Mouse (Mus musculus): ENCODE data around the gene Akna. TPM values are rescaled to one million over a fixed set of nuclear protein-coding genes. Genes with fewer than 3 reads are reported as not detected.

Akna gene
- total RNA-seq (2021), result 1 to 10 TPM; 3.1 to 3.8 TPM
- long read RNA-seq, result 0 reads

- peak; percentile 28 to 54 for DNase-seq (ENCODE audit: low spot score in 2 of 2)
These were observed at the start of gene Akna for GRCm38 (mm10) chr4:63403040-63403959. Gene Akna, minus strand, starts transcription at chr4:63403354.

DNA sequence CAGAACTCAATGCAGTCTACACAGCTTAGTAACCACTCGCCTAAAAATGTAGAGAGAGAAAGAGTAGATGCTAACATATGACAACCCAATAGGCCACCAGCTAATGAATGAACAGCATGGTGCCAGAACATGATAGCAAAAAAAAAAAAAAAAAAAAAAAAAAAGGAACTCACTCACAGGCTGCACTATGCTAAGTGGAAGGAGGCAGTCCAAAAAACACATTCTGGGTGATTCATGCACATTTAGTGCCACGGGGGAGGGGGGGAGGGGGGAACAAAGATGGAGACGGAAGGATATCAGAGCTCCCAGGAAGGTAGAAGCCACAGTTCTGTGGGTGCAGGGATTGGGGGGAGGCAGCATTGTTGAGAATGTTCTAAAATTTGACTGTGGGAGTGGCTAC, 49.4 kb upstream of the Akna start:
- no peak for DNase-seq (ENCODE audit: low spot score in 2 of 2)

GRCm38 (mm10) chr4:63450551-63450950, 47.4 kb upstream of the Akna start:
- peak in 1 of 2 experiments; percentile 9 for DNase-seq (ENCODE audit: low spot score in 2 of 2)

GRCm38 (mm10) chr4:63444362-63445066, 41.4 kb upstream of the Akna start:
- DNase-seq (ENCODE audit: low spot score in 2 of 2), result no peak

DNA sequence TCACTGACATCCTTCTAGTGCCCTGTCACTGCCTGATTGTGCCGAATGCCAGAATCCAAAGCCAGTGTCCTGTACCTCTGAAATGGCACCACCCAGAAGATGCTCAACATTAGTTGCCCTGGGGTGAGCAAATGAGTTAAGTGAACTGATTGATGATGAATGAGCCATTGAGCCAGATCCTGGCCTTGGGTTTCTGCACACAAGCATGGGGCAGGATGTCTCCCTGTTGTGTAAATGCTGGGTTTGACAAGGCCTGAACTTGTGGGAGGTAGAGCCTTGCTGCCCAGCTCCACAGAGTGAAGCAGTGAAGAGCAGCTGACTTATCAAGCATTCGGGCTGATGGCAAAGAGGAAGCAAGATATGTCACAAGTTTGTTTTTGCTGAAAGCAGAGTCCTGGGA, 39.9 kb upstream of the Akna start:
- no peak for DNase-seq (ENCODE audit: low spot score in 2 of 2)

DNA sequence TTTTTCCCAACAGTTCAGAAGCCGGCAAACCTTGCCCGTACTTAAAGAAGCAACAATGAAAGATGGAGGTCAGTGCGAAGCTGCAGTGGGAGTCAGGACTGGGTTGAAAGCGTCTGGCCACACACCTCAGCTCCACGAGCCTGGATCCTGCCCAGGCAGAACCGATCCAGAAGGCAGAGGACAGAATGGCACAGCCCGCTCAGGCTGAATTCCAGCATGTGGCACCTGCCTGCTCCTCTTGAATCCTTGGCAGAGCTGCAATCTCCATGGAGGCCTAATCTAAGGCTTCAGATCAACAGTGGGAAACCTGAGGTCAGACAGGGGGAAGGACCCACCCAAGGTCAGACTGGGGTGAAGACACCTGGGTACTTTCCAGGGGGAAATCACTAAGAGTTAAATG, 38.5 kb upstream of the Akna start:
- DNase-seq (ENCODE audit: low spot score in 2 of 2), result no peak

- no peak for DNase-seq (ENCODE audit: low spot score in 2 of 2)
These were observed 37.1 kb upstream of the Akna start for GRCm38 (mm10) chr4:63440262-63440661.

DNA sequence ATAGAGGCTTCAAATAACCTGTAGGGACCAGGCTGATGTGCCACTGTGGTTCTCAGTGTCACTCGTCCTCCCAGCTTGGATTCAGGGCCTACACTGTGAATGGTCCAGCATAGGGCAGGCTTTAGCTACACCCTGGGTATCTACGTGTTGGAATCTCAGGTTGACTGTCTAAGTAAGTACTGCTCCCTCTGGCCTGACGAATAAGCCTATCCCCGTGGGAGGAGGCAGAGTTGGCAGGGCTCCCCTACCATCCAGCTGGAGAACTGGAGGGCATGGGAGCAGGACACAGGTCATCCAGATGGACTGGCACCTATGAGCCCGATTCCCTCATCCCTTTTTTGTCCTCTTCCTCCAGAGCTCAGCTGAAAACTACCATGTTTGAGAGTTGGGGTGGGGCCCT, 34.8 kb upstream of the Akna start:
- no peak for DNase-seq (ENCODE audit: low spot score in 2 of 2)

DNA sequence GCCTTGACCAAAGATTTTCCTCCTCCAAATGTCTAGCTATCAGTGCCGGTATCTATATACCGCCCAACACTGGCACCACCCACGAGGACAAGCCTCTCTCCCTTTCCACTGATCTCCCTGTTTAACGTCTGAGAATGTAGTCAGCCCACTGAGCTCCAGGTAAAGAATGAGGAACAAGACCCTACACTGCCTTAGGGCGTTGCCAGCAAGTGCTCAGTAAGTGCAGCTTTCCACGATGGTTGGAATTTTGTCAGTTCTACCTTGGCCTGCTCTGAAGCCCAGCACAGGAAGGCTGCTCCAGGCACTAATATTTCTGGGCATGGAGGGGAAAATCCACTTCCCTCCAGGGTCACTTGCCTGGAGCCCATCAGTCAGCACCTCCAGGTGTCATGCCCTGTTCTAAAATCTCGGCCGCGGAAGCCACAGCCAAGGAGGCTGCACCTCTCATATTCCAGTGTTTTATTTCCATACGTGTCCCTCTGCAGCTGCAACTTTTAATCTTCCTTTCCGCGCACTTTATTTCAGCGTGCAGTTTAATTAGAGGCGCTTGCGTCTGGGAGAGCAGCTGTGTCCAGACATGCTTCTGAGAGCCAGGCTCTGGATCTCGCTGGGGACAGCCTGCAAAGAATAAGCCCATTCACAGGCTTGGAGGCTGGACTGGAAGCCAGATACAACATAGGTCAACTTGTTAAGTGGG, 34.1 kb upstream of the Akna start:
- no peak for DNase-seq (ENCODE audit: low spot score in 2 of 2)

GRCm38 (mm10) chr4:63435402-63435801, 32.2 kb upstream of the Akna start:
- no peak for DNase-seq (ENCODE audit: low spot score in 2 of 2)

DNA sequence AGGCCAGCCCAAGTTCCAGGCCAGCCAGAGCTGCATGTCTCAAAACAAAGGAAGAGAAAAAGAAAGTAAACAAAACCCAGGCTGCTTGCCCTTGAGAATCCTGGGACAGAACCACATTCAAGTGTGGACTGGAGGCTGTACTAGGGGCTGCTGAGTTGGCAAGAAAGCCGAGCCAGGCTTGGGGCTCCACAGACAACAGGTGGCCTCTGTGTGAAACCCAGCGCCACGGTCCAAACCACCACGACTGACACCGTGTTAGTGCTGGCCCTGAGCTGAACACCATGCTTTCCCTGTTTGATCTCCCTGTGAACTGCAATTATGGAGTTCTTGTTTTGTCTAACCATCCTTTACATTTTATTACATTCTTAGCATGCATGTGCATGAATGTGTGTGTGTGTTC, 27.9 kb upstream of the Akna start:
- no peak for DNase-seq (ENCODE audit: low spot score in 2 of 2)

DNA sequence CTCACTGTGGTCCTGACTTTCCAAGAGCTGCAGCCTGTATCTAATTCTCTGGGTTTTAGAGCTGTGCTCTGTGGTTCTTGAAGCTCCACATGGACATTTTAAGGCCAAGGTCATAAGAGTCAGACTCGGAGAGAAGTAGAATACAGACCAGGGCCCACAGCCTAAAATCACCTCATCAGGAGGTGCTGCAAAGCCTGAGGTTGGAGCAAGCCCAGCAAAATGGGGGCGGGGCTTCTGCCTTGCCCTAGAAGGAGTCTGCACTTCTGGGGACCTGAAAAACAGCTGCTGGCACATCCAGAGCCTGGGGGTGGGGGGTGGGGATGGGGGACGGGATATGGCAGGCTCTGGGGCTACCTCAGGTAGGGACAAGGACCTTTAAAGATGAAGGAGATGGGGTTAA, 27.2 kb upstream of the Akna start:
- no peak for DNase-seq (ENCODE audit: low spot score in 2 of 2)

DNA sequence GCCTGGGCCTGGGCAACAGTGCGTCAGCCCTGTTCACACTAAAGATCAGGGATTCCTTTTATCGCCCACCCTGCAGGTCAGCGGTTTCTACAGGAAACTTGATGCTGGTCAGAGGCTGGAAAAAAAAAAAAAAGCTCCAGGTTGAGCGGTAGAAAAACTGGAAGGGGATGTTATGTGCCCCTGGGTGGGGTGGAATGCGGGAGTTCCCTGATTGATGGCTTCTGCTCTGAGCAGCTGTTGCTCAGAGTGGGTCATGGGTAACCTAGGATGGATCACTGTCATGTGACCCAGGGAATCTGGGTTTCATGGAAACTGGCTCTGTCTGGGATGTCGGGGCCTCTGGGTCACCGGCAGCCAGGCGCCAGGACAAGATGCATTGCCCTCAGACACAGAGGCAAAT, 23.2 kb upstream of the Akna start:
- no peak for DNase-seq (ENCODE audit: low spot score in 2 of 2)

DNA sequence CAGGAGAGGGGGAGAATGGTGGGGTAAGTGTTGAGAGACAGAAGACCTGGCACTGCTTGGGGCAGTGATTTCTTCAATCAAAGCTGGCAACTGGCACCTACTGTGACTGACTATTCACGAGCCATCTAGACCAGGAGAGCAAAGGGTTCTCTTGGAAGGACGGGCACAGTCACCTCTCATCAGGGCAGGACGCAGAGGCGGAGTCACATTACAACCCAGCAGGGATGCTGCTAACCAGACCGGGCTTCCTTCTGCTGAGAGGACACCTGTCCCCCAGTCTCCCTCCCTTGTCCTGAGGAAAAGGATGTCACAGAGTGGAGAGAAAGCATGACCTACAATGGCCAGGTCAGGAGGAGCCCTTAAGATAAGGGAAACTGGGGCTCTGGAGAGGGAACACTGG, 20.7 kb upstream of the Akna start:
- no peak for DNase-seq (ENCODE audit: low spot score in 2 of 2)

GRCm38 (mm10) chr4:63423231-63423630, 20.1 kb upstream of the Akna start:
- no peak for DNase-seq (ENCODE audit: low spot score in 2 of 2)

DNA sequence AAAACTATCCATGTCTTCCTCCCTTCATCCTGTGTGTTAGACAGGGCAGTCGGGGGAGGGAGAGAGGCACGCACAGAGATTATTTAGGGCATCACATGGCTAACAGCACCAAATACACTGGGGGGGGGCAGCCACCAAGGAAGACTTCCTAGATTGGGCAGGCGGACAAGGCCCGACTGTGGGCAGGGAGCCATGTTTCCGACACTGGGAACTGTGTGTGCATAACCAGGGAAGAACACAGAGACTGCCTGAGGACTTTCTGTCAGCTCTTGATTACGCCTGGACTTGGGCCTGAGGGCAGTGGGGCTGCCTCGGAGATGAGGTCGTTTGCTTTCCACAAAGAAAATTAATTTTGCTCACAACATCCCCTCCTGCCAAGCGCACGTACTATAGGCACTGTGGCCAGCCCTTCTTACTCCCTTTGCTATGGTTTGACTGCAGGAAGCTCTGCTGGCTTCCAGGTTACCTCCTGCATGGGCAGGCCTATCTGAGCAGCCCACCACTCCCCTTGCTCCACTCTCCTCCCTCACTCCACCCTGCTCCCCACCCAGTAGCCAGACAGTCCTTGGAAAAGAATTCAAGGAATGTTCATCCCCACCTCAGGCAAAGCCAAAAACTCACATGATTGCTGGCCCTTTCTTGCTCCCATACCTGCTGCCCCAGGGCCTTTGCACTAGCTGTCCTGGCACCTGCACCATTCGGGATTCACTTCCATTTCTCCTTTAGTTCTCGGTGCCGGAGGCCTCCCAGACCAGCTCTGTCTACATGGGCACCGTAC, 17.2 kb upstream of the Akna start:
- peak in 1 of 2 experiments; percentile 22 for DNase-seq (ENCODE audit: low spot score in 2 of 2)

GRCm38 (mm10) chr4:63418270-63418669, 15.1 kb upstream of the Akna start:
- DNase-seq (ENCODE audit: low spot score in 2 of 2), result no peak

DNA sequence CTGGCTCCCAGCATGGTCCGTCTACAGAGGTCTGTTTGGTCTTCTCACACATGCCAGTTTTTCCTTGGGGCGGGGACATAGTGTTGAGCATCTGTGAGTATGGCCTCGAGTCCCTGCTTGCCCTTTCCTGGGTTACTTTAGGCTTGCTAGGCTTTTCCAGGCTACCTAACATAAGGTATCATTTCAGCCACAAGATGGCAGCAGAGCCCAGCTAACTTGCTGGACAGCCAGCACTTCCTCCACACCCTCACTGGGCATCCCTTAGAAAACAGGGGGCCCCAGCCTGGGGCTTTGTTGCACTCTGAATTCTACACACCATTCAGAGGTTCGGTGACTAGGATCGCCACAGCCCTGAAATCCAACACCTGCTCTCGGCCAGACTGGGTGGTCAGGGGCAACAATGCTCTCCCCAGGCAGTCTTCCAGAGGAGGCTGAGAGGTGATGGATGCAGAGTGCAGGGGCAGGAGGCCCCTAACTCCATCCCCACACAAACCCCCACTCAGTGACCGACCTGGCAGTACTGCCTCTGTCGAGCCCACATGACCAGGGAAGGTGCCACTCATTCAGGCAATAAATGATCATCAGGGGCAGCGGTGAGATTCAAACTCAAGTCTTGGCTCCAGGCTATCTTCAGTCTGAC, 14.3 kb upstream of the Akna start:
- peak; percentile 54 to 90 for DNase-seq (ENCODE audit: low spot score in 2 of 2)

- no peak for DNase-seq (ENCODE audit: low spot score in 2 of 2)
These were observed 11.8 kb upstream of the Akna start for GRCm38 (mm10) chr4:63414951-63415350.

- DNase-seq (ENCODE audit: low spot score in 2 of 2), result no peak
These were observed 8.1 kb upstream of the Akna start for GRCm38 (mm10) chr4:63411222-63411621.

DNA sequence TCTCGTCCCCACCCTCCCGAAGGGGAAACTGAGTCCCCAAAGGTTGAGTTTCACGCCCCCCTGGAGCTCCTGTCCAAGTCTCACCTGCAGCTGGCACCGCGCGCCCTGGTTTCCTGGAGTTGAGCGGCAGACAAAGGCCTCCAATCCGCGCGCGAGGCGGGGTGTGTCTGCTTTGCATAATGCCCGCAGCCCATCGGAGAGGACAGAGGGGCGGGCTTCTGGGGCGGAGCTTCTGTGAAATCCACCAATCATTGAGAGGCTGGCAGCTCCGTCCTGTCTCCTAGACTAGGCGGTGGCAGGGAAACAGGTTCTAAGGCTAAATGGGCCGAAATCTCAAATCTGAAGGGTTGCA, 7.4 kb upstream of the Akna start:
- DNase-seq (ENCODE audit: low spot score in 2 of 2), result peak; percentile 78 to 90
